Mouse (Mus musculus): ENCODE measurements around the gene Cyp4x1. TPM values are rescaled to one million over a fixed set of nuclear protein-coding genes. Genes with fewer than 3 reads are reported as not detected.
A peak's percentile ranks its signal among the peaks of the same experiment; 100 is the strongest.

Gene Cyp4x1
- total and polyA plus RNA-seq, 3 experiments, result 0.05 TPM; not detected in 2

- Histone ChIP-seq H3K9me3 (replicated peaks) (no peaks in the 10 kb centered on the region), H3K4me1 (ENCODE audit: insufficient read depth, low read depth, low read length) (peaks cover 51% of the 10 kb centered on the region), H3K4me3 (ENCODE audit: low read depth, low read length) (peak overlapping the region; percentile 93), H3K36me3 (replicated peaks) (peaks cover 52% of the 10 kb centered on the region), H3K27me3 (ENCODE audit: insufficient read depth, low read length) (no peaks in the 10 kb centered on the region)
- ATAC-seq (ENCODE audit: extremely low read depth, insufficient number of reproducible peaks, low FRiP score, poor library complexity, severe bottlenecking) (no peak), DNase-seq (ENCODE audit: low spot score) (no peak)
- no peak for TF ChIP-seq POLR2AphosphoS5 (IDR thresholded peaks at IDR 0.05; ENCODE audit: insufficient replicate concordance, low read depth, low read length)
Measured at GRCm38 (mm10) chr4:115060753-115061152, 73.3 kb downstream of the Cyp4x1 start.

DNA sequence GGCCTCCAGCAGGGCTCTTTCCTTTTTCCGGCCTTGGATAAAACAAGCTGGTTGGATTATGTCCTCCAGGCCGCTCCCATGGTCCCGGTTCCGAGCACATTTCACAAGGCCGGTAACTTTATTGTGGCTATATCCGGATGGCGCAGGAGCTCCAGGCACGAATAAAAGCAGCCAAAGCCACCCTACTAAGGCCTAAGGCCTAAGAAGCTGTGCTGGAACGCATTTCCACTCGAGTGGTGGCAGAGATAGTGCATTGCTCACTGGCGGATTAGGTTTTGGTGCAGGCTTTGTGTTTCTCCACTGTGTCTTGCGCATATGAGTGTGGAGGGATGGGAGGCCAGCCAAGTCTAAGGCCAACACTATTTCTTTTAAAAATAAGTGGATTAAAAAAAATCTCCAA, 74.2 kb downstream of the Cyp4x1 start:
- Histone ChIP-seq H3K4me1 (ENCODE audit: insufficient read depth, low read depth, low read length) (peaks cover 51% of the 10 kb centered on the region), H3K4me3 (ENCODE audit: low read depth, low read length) (peak overlapping the region; percentile 93), H3K36me3 (replicated peaks) (peaks cover 43% of the 10 kb centered on the region), H3K9me3 (replicated peaks) (no peaks in the 10 kb centered on the region), H3K27me3 (ENCODE audit: insufficient read depth, low read length) (no peaks in the 10 kb centered on the region)
- ATAC-seq (ENCODE audit: extremely low read depth, insufficient number of reproducible peaks, low FRiP score, poor library complexity, severe bottlenecking), result no peak
- no peak for DNase-seq (ENCODE audit: low spot score)
- TF ChIP-seq GATA1 (IDR thresholded peaks at IDR 0.05; ENCODE audit: borderline replicate concordance, low read length) (no peak), TAL1 (conservative IDR thresholded peaks at IDR 0.05; ENCODE audit: low read depth, low read length) (no peak), POLR2AphosphoS5 (IDR thresholded peaks at IDR 0.05; ENCODE audit: insufficient replicate concordance, low read depth, low read length) (no peak), GATA2 (IDR thresholded peaks at IDR 0.05; ENCODE audit: borderline replicate concordance, low read depth, low read length) (no peak), CTCF (IDR thresholded peaks at IDR 0.05; ENCODE audit: low read depth, low read length) (no peak)

DNA sequence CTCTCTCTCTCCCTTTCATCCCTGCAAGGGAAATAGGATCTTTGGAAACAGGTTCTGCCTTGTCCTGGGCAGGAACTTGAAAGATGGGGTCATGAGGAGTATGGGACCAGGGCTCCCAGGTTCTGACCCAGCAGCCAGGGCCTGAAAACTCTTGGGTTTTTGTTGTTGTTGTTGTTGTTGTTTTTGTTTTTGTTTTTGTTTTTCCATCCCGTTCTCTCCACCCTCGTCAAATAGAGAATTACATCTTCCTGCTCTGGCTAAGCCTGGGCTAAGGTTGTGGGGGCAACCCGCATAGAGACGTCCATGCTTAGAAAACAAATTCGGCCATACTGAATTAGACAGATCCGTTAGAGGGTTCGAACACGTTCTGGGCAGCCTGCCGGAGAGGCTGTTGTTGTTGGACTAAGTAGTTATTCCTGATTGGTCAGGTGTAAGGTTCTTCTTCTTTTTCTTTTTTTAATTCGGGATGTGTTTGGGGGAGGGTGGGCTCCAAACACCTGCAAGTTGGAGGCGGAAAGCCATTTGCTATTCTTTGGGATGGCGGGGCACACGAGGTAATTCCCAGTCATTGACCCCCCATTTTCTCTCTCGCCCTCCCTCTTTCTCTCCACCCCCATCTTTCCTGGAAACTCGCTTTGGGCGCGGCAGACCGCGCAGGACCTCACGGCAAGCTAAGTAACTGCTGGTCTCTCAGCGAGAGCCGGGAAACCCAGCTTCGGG, 75.0 kb downstream of the Cyp4x1 start:
- TF ChIP-seq CTCF (IDR thresholded peaks at IDR 0.05; ENCODE audit: low read depth, low read length) (no peak), POLR2AphosphoS5 (IDR thresholded peaks at IDR 0.05; ENCODE audit: insufficient replicate concordance, low read depth, low read length) (no peak), GATA1 (IDR thresholded peaks at IDR 0.05; ENCODE audit: borderline replicate concordance, low read length) (no peak), GATA2 (IDR thresholded peaks at IDR 0.05; ENCODE audit: borderline replicate concordance, low read depth, low read length) (no peak), TAL1 (conservative IDR thresholded peaks at IDR 0.05; ENCODE audit: low read depth, low read length) (no peak)
- peak overlapping the region; percentile 93 for H3K4me3 ChIP-seq (ENCODE audit: low read depth, low read length)
- no peaks in the 10 kb centered on the region for H3K9me3 ChIP-seq (replicated peaks)
- H3K27me3 ChIP-seq (ENCODE audit: insufficient read depth, low read length), result no peaks in the 10 kb centered on the region
- DNase-seq (ENCODE audit: low spot score) (no peak), ATAC-seq (ENCODE audit: extremely low read depth, insufficient number of reproducible peaks, low FRiP score, poor library complexity, severe bottlenecking) (0 out of 2 replicates have a peak, but pooled peaks have one; percentile 4)
- H3K36me3 ChIP-seq (replicated peaks), result peaks cover 35% of the 10 kb centered on the region
- peaks cover 51% of the 10 kb centered on the region for H3K4me1 ChIP-seq (ENCODE audit: insufficient read depth, low read depth, low read length)

- H3K27me3 ChIP-seq (ENCODE audit: insufficient read depth, low read length), result no peaks in the 10 kb centered on the region
- peaks cover 50% of the 10 kb centered on the region for H3K4me1 ChIP-seq (ENCODE audit: insufficient read depth, low read depth, low read length)
- TF ChIP-seq POLR2AphosphoS5 (IDR thresholded peaks at IDR 0.05; ENCODE audit: insufficient replicate concordance, low read depth, low read length) (no peak), GATA1 (IDR thresholded peaks at IDR 0.05; ENCODE audit: borderline replicate concordance, low read length) (no peak), CTCF (IDR thresholded peaks at IDR 0.05; ENCODE audit: low read depth, low read length) (no peak), GATA2 (IDR thresholded peaks at IDR 0.05; ENCODE audit: borderline replicate concordance, low read depth, low read length) (no peak), TAL1 (conservative IDR thresholded peaks at IDR 0.05; ENCODE audit: low read depth, low read length) (no peak)
- H3K9me3 ChIP-seq (replicated peaks), result no peaks in the 10 kb centered on the region
- H3K4me3 ChIP-seq (ENCODE audit: low read depth, low read length), result peak overlapping the region; percentile 93
- ATAC-seq (ENCODE audit: extremely low read depth, insufficient number of reproducible peaks, low FRiP score, poor library complexity, severe bottlenecking) (no peak), DNase-seq (ENCODE audit: low spot score) (no peak)
- peaks cover 28% of the 10 kb centered on the region for H3K36me3 ChIP-seq (replicated peaks)
Measured at GRCm38 (mm10) chr4:115058317-115058761, 75.7 kb downstream of the Cyp4x1 start.

GRCm38 (mm10) chr4:115057674-115058316, 76.3 kb downstream of the Cyp4x1 start:
- no peak for ATAC-seq (ENCODE audit: extremely low read depth, insufficient number of reproducible peaks, low FRiP score, poor library complexity, severe bottlenecking)
- H3K4me3 ChIP-seq (ENCODE audit: low read depth, low read length), result peak overlapping the region; percentile 93
- H3K4me1 ChIP-seq (ENCODE audit: insufficient read depth, low read depth, low read length), result peaks cover 49% of the 10 kb centered on the region
- DNase-seq (ENCODE audit: low spot score), result no peak
- no peaks in the 10 kb centered on the region for H3K9me3 ChIP-seq (replicated peaks)
- TF ChIP-seq TAL1 (conservative IDR thresholded peaks at IDR 0.05; ENCODE audit: low read depth, low read length) (no peak), GATA2 (IDR thresholded peaks at IDR 0.05; ENCODE audit: borderline replicate concordance, low read depth, low read length) (no peak), POLR2AphosphoS5 (IDR thresholded peaks at IDR 0.05; ENCODE audit: insufficient replicate concordance, low read depth, low read length) (0 out of 2 replicates have a peak, but pooled peaks have one; percentile 5), CTCF (IDR thresholded peaks at IDR 0.05; ENCODE audit: low read depth, low read length) (no peak)
- peaks cover 22% of the 10 kb centered on the region for H3K36me3 ChIP-seq (replicated peaks)
- no peaks in the 10 kb centered on the region for H3K27me3 ChIP-seq (ENCODE audit: insufficient read depth, low read length)

- DNase-seq (ENCODE audit: low spot score) (no peak), ATAC-seq (ENCODE audit: extremely low read depth, insufficient number of reproducible peaks, low FRiP score, poor library complexity, severe bottlenecking) (peak; percentile 43)
- peaks cover 16% of the 10 kb centered on the region for H3K36me3 ChIP-seq (replicated peaks)
- peaks cover 50% of the 10 kb centered on the region for H3K4me1 ChIP-seq (ENCODE audit: insufficient read depth, low read depth, low read length)
- no peaks in the 10 kb centered on the region for H3K9me3 ChIP-seq (replicated peaks)
- TF ChIP-seq CTCF (IDR thresholded peaks at IDR 0.05; ENCODE audit: low read depth, low read length) (no peak), GATA2 (IDR thresholded peaks at IDR 0.05; ENCODE audit: borderline replicate concordance, low read depth, low read length) (no peak), GATA1 (IDR thresholded peaks at IDR 0.05; ENCODE audit: borderline replicate concordance, low read length) (no peak), POLR2AphosphoS5 (IDR thresholded peaks at IDR 0.05; ENCODE audit: insufficient replicate concordance, low read depth, low read length) (peak; percentile 74; the same call in 1 of the 2 replicates), TAL1 (conservative IDR thresholded peaks at IDR 0.05; ENCODE audit: low read depth, low read length) (no peak)
- H3K4me3 ChIP-seq (ENCODE audit: low read depth, low read length), result peak overlapping the region; percentile 93
- H3K27me3 ChIP-seq (ENCODE audit: insufficient read depth, low read length), result no peaks in the 10 kb centered on the region
Measured at GRCm38 (mm10) chr4:115056921-115057673, 77.0 kb downstream of the Cyp4x1 start.

All from G1E (cell line).